Mouse (Mus musculus) forebrain, embryonic 15.5 days (tissue): Measurements from ENCODE around the gene Casp1. TPM values are rescaled to one million over a fixed set of nuclear protein-coding genes. Genes with fewer than 3 reads are reported as not detected.

ENCODE experiments used
- ATAC-seq: fragments of 200-750 bp; cut with Nextera tagmentation; replicated peaks from 2 replicates; pipeline ENCODE4 v1.8.0; 2017; ENCODE audit warnings: mild to moderate bottlenecking, moderate TSS enrichment, moderate library complexity
- H3K27ac ChIP-seq: fragments of 300-500 bp; sonication (generic); replicated peaks from 2 replicates; pipeline ENCODE4 v1.5.1; 2015; ENCODE audit warnings: mild to moderate bottlenecking, inconsistent platforms
- H3K27me3 ChIP-seq: fragments of 300-500 bp; sonication (generic); 2 replicates; pipeline ENCODE4 v1.6.1; 2015; ENCODE audit warnings: inconsistent platforms
- H3K36me3 ChIP-seq: fragments of 300-500 bp; sonication (generic); 2 replicates; pipeline ENCODE4 v1.6.1; 2015; ENCODE audit warnings: mild to moderate bottlenecking, inconsistent platforms
- H3K4me1 ChIP-seq: fragments of 300-500 bp; sonication (generic); 2 replicates; pipeline ENCODE4 v1.6.1; 2015; ENCODE audit warnings: inconsistent platforms
- H3K4me2 ChIP-seq: fragments of 300-500 bp; sonication (generic); replicated peaks from 2 replicates; pipeline ENCODE4 v1.6.1; 2015; ENCODE audit warnings: mild to moderate bottlenecking, inconsistent platforms
- H3K4me3 ChIP-seq: fragments of 300-500 bp; sonication (generic); 2 replicates; pipeline ENCODE4 v1.5.1; 2015; ENCODE audit warnings: mild to moderate bottlenecking, inconsistent platforms
- H3K9ac ChIP-seq: fragments of 300-500 bp; sonication (generic); replicated peaks from 2 replicates; pipeline ENCODE4 v1.6.1; 2015; ENCODE audit warnings: mild to moderate bottlenecking, inconsistent platforms
- H3K9me3 ChIP-seq: fragments of 300-500 bp; sonication (generic); 2 replicates; pipeline ENCODE4 v1.6.1; 2016; ENCODE audit warnings: inconsistent platforms
- WGBS: fragments of 180-500 bp; shearing (Covaris S2); methylation state at CpG from one replicate; pipeline ENCODE4 v1.1.7; 2015; ENCODE audit warnings: mixed read lengths; 5-methylcytosine and 5-hydroxymethylcytosine counted together
- polyA plus RNA-seq: library from polyadenylated mRNA; unstranded; fragments of >200 nt; fragmentation: Nextera tagmentation; extraction: Ambion mirVana; gene quantifications from 2 replicates; pipeline ENCODE4 v1.2.1, GENCODE M21; 2015

The Casp1 gene
- polyA plus RNA-seq: 0.59 and 0.60 TPM in 2 replicates

DNA sequence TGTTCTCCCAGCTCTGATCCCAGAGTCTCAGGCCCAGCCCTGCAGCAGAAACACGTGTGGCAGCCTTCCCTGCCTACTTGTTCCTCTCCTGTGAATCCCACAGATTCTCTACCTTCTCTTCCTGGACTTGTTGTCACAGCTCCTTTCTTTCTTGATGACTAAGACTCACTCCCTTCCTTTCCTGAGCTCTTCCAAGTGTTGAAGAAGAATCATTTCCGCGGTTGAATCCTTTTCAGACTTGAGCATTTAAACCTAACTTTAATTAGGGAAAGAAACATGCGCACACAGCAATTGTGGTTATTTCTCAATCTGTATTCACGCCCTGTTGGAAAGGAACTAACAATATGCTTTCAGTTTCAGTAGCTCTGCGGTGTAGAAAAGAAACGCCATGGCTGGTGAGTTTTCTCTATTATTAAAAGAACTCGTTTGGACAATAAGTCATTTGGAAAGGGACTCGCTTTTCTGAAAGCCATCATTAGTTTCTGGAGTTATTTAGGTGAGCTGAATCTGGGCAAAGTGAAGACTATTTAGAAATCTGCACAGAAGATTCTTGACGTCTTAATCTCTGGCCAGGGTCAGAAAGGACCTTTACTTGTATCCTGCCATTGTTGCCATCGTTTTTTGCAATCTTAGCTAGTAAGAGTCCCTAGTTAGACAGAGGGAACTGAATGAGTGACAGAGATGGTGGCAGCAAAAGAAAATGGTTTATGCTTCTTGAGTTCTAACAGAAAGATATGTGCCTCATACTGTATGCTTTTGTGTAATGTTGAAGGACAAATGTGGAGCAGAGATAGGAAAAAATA lies at the start of gene Casp1:
Gene Casp1 (plus strand): TSS at position 189 of the 803 bp plus-strand sequence.
- Histone ChIP-seq H3K4me2 (no peak within 1 kb of the TSS), H3K9ac (no peak within 1 kb of the TSS), H3K27ac (no peak within 1 kb of the TSS), H3K36me3 (no peaks in the 10 kb centered on the region), H3K4me1 (no peaks in the 10 kb centered on the region), H3K9me3 (no peaks in the 10 kb centered on the region), H3K4me3 (no peak within 1 kb of the TSS), H3K27me3 (no peaks in the 10 kb centered on the region)
- ATAC-seq: no peak
- 33% methylated on average over 11 of the region's 11 CpGs for WGBS

DNA sequence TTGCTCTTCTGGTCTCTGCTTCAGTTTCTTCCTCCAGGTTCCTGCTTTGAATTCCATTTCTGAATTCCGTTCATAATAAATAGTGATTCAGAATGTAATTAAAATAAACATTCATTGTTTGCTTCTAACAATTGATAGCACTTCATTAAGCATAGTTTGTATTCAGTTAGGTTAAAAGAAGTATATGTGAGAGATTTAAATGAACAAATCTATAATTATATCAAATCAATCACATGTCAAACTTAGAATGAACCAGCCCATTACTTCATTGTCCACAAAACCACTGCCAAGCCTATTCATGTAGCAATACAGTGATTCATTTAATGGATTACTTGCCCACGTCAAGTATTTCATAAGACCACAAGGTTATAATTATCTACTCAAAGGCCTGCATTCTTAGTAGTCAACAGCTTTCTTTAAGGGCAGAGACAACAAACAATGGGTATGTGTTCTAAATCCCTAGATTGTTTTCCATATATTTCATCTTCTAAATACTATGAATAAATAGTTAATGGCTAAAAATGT lies 34.3 kb upstream of the Casp1 start:
- Histone ChIP-seq H3K4me3 (no peak overlapping the region), H3K4me1 (no peaks in the 10 kb centered on the region), H3K27me3 (no peaks in the 10 kb centered on the region), H3K9me3 (no peaks in the 10 kb centered on the region), H3K4me2 (no peak overlapping the region), H3K36me3 (no peaks in the 10 kb centered on the region), H3K9ac (no peak overlapping the region), H3K27ac (no peak overlapping the region)
- 38% methylated on average over 2 of the region's 2 CpGs for WGBS
- ATAC-seq: no peak

DNA sequence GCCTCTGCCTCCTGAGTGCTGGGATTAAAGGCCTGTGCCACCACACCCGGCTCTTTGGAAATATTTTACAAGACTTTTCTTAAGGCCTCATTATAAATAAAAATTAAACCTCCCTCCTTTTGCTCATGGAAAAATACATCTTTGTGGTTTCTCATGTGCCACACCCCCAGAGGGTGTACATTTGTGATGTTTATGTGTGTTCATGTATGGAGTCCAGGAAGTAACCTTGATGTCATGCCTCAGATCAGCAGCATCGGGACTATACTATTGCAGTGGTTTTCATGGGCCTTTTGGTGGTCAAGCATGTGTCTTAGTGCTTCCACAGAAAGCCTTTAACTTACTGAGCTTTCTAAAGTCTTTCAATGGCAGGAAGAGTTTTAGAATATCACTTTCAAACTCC lies 28.0 kb upstream of the Casp1 start:
- H3K27ac ChIP-seq: no peak overlapping the region
- H3K9me3 ChIP-seq: no peaks in the 10 kb centered on the region
- H3K36me3 ChIP-seq: no peaks in the 10 kb centered on the region
- ATAC-seq: no peak
- H3K9ac ChIP-seq: no peak overlapping the region
- no peak overlapping the region for H3K4me2 ChIP-seq
- WGBS: 92% methylated on average over 2 of the region's 2 CpGs
- H3K4me1 ChIP-seq: no peaks in the 10 kb centered on the region
- no peak overlapping the region for H3K4me3 ChIP-seq
- no peaks in the 10 kb centered on the region for H3K27me3 ChIP-seq

DNA sequence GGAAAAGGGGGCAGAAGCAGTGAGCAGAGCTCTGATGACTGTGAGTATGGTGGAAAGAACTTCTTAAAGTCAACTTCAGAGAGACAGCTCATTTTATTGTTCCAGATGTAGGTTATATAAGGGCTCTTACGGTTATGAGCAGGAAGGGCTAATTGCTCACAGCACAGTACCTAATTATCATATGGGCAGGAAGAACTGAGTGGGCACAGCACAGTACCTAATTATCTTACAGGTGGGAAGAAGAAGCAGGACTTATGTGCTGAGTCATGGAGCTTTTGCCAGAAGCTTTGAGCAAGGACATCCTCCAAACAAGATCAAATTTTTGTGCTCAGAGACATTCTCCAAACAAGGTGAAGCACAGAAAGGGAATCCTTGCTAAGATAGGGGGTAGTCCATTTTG lies 27.4 kb upstream of the Casp1 start:
- WGBS: 69% methylated on average over 1 of the region's 1 CpGs
- no peak overlapping the region for H3K27ac ChIP-seq
- no peaks in the 10 kb centered on the region for H3K9me3 ChIP-seq
- no peak overlapping the region for H3K4me2 ChIP-seq
- no peak overlapping the region for H3K9ac ChIP-seq
- no peak for ATAC-seq
- H3K4me1 ChIP-seq: no peaks in the 10 kb centered on the region
- H3K36me3 ChIP-seq: no peaks in the 10 kb centered on the region
- H3K4me3 ChIP-seq: no peak overlapping the region
- H3K27me3 ChIP-seq: no peaks in the 10 kb centered on the region

DNA sequence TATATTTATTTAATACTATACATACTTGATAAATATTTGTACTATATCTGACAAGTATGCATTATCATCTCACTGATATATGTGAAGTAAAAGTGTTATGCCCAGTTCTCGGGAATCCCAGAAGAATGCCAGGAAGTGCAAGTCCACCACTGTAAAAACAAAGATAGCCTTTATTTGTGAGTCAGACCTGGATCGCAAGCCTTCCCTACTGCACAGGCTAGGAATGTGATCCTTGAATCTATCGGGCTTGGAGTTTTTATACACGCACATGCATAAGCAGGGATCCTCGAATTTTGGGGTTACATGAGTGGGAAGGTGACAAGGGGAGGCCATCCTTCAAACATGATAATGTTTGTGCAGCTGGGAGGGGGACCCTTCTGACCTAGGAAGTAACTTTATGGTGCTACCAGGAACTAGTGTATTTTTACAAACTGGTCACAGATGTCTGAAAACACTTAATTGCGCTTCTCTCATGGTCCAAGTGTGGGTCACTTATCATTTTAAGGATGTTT lies 26.9 kb upstream of the Casp1 start:
- no peak overlapping the region for H3K9ac ChIP-seq

DNA sequence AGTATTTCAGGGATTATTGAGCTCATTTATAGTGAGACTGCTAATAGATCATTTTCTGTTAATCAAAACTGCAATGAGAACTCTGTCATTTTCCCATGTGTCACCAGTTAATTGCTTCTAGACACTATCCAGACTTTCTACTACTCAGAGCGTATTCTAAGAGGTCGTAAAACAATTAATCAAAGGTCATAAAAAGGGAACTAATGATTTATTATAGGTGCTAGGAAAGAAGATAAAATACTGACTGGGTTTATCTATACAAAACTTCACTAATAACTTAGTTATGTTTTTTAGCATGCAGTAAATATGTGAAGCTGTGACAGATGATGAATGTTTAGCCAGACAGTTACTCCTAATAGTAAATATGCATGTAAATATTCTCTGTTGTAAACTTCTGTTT lies 12.2 kb upstream of the Casp1 start:
- Histone ChIP-seq H3K4me2 (no peak overlapping the region), H3K9me3 (no peaks in the 10 kb centered on the region), H3K4me1 (no peaks in the 10 kb centered on the region), H3K27me3 (no peaks in the 10 kb centered on the region), H3K4me3 (no peak overlapping the region), H3K27ac (no peak overlapping the region), H3K9ac (no peak overlapping the region), H3K36me3 (no peaks in the 10 kb centered on the region)
- 88% methylated on average over 2 of the region's 2 CpGs for WGBS
- no peak for ATAC-seq

More for the DNA sequence above, 26.9 kb upstream of the Casp1 start:
- Histone ChIP-seq H3K27me3 (no peaks in the 10 kb centered on the region), H3K4me2 (no peak overlapping the region), H3K4me3 (no peak overlapping the region), H3K36me3 (no peaks in the 10 kb centered on the region), H3K9me3 (no peaks in the 10 kb centered on the region), H3K27ac (no peak overlapping the region), H3K4me1 (no peaks in the 10 kb centered on the region)
- no peak for ATAC-seq
- WGBS: 86% methylated on average over 6 of the region's 6 CpGs

DNA sequence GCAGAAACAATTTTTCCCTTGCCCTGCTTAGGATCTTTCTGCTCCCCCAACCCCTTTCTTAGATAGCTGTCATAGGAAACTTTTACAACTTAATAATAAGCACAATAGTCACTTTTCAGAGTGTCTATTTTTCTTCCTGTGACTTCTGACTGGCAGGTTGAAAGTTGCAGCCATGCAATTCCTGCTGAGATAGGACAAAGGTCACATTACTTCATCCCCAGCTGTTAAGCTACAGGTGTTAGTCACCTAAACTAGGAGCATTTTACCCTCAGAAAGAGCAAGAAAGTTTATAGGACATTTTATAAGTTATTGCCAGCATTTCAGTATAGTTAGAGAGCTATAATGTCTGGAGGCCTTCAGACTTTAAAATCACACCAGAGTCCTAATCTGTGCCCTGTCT lies 11.7 kb upstream of the Casp1 start:
- H3K36me3 ChIP-seq: no peaks in the 10 kb centered on the region
- no peak overlapping the region for H3K27ac ChIP-seq
- no peaks in the 10 kb centered on the region for H3K9me3 ChIP-seq
- no peak overlapping the region for H3K4me3 ChIP-seq
- H3K9ac ChIP-seq: no peak overlapping the region
- no peaks in the 10 kb centered on the region for H3K27me3 ChIP-seq
- no peaks in the 10 kb centered on the region for H3K4me1 ChIP-seq
- no peak for ATAC-seq
- no peak overlapping the region for H3K4me2 ChIP-seq

DNA sequence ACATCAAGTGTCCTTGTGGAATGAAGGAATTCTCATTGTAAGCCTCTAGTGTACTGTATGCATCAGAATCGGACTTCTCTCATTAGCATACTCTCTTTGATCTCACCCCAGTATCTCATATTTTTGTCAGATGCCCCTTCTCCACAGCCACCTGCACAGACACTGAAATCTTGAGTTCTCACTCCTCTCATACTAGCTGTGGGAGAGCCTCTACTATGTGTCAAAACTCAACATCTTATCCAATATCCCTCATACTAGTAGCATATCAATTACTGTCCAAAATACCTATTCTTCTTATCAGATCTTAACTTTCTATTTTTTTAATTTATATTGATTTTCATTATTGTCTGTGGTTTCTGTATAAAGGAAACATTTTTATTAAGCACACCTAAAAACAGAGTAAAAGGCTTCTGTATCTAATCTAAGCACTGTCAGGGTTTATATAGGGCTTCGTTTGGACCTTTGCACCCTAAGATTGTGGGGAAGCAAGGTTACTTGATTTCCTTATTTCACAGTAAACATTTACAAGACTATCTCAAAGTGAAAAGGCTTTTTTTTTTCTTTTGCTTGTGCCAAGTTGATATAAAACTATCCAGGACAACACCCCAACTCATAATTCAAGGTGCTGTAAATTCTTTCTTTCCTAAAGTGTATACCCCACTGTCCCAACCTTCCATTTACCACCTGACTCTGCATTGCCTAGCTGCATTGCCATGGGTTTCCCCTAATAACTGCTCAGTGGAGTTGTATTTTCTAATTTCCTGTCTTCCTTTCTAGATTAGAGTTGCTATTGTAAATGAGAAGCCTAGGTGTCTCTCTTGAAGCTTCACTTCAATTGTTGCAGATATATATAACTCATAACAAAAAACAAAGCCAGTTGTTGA lies 1.7 kb upstream of the Casp1 start:
- no peak overlapping the region for H3K4me2 ChIP-seq
- H3K27me3 ChIP-seq: no peaks in the 10 kb centered on the region
- no peaks in the 10 kb centered on the region for H3K36me3 ChIP-seq
- H3K4me3 ChIP-seq: no peak overlapping the region
- H3K27ac ChIP-seq: no peak overlapping the region
- no peaks in the 10 kb centered on the region for H3K9me3 ChIP-seq
- WGBS: 88% methylated on average over 2 of the region's 2 CpGs
- ATAC-seq: no peak
- no peaks in the 10 kb centered on the region for H3K4me1 ChIP-seq
- H3K9ac ChIP-seq: no peak overlapping the region

DNA sequence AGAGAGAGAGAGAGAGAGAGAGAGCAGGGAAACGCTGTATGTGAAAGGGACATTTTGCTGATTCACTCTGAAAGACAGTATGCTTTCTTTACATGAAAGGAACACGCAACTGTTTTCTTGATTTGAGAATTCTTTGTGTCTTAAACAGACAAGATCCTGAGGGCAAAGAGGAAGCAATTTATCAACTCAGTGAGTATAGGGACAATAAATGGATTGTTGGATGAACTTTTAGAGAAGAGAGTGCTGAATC lies 740 bp downstream of the Casp1 start:
- no peak for ATAC-seq
- H3K4me1 ChIP-seq: no peaks in the 10 kb centered on the region
- no peaks in the 10 kb centered on the region for H3K36me3 ChIP-seq
- H3K9me3 ChIP-seq: no peaks in the 10 kb centered on the region
- WGBS: 79% methylated on average over 2 of the region's 2 CpGs
- H3K9ac ChIP-seq: no peak overlapping the region
- H3K4me2 ChIP-seq: no peak overlapping the region
- no peak overlapping the region for H3K27ac ChIP-seq
- no peaks in the 10 kb centered on the region for H3K27me3 ChIP-seq
- H3K4me3 ChIP-seq: no peak overlapping the region

DNA sequence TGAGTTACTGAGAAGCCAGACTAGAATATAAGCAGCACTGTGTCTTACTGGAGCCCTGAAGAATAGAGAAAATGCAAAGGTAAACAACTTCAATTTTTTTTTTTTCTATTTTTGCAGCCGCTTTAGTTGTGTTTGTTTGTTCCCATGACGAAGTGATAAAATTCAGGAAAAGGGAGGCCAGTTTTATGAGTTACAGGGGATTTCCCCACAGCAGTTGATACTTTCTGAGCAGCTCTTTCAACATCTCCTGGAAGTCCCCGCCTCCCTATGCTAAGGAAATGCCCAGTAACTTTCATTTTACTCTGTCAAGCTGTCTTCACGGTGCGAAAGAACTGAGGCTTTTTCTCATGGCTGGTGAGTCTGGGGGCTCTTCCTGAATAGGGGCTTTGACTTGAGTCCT lies 10.2 kb downstream of the Casp1 start, which contains the start of gene Casp4:
Gene Casp4 (plus strand): TSS at position 268 of the 400 bp plus-strand sequence.
- Histone ChIP-seq H3K9me3 (no peaks in the 10 kb centered on the region), H3K36me3 (no peaks in the 10 kb centered on the region), H3K4me1 (no peaks in the 10 kb centered on the region), H3K27ac (no peak within 1 kb of the TSS), H3K9ac (no peak within 1 kb of the TSS), H3K27me3 (no peaks in the 10 kb centered on the region), H3K4me2 (no peak within 1 kb of the TSS), H3K4me3 (no peak within 1 kb of the TSS)
- ATAC-seq: no peak
- 90% methylated on average over 5 of the region's 5 CpGs for WGBS

DNA sequence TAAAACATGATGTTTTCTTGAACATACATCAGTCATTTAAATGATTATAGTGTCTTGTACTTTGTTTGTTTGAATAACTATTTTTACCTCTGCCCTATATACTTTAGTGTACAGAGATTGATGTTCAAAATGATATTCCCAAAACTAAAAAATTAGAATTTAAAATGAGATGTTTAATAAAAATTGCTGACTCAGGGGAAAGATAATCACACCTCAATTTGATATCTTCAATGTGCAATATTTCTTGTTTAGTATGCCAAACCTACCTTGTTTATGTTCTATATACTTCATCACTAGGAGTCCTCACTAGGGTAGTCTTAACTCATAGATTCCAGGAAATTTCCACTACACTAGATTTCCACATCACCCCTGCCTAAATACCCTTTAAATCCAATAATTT lies 11.8 kb downstream of the Casp1 start:
- H3K27me3 ChIP-seq: no peaks in the 10 kb centered on the region
- H3K27ac ChIP-seq: no peak overlapping the region
- no peak for ATAC-seq
- H3K9ac ChIP-seq: no peak overlapping the region
- H3K9me3 ChIP-seq: no peaks in the 10 kb centered on the region
- no peak overlapping the region for H3K4me3 ChIP-seq
- no peaks in the 10 kb centered on the region for H3K4me1 ChIP-seq
- H3K4me2 ChIP-seq: no peak overlapping the region
- no peaks in the 10 kb centered on the region for H3K36me3 ChIP-seq

DNA sequence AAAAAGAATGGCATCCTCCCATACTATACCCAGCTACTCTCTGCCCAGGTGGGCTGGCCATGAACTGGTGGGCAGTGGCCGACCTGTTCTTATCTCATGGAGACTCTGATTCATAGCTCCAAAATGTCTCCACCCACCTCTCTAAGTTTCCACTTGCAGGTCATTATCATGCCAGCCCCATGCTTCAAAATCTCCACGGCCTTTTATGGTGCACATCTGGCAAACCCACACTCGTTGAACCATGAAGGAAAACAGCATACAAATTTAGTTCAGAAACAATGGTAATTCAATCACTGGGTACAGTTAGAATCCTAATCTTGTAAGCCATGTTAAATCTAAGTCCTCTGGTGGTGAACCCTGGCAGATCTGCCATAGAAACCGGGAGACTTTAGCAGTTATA lies 13.1 kb downstream of the Casp1 start:
- Histone ChIP-seq H3K27ac (no peak overlapping the region), H3K9me3 (no peaks in the 10 kb centered on the region), H3K36me3 (no peaks in the 10 kb centered on the region), H3K4me3 (no peak overlapping the region), H3K4me2 (no peak overlapping the region), H3K27me3 (no peaks in the 10 kb centered on the region), H3K9ac (no peak overlapping the region), H3K4me1 (no peaks in the 10 kb centered on the region)
- no peak for ATAC-seq
- 78% methylated on average over 4 of the region's 4 CpGs for WGBS
